Mouse (Mus musculus): ENCODE measurements around the gene Trpc4ap. TPM values are rescaled to one million over a fixed set of nuclear protein-coding genes. Genes with fewer than 3 reads are reported as not detected.

The Trpc4ap gene
- polyA plus RNA-seq, 1 experiment from 2014 or later, result 180 TPM

DNA sequence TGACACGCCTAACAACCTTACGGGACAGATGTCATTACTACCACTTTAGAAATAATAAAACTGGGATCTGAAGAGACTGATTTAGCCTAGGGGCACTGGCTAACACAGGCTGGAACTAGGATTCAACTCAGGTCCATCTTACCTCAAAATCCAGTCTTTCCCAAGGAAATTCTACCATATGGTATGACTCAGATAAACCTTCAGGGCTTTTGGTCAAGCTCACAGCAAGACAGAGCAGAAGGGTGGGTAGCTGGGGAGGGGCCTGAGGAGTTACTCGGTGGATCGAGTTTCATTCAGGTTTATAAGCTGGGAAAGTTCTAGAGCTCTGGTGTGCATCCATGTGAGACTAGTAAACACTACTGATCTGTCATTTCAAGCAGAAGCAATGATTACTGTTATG, 3.0 kb downstream of the Trpc4ap start:
- Histone ChIP-seq H3K4me2 (replicated peaks) (no peak overlapping the region), H3K27ac (replicated peaks) (no peak overlapping the region), H3K9me3 (no peaks in the 10 kb centered on the region), H3K27me3 (no peaks in the 10 kb centered on the region), H3K36me3 (peaks cover 7% of the 10 kb centered on the region; the same call in 1 of the 2 replicates), H3K4me3 (no peak overlapping the region), H3K4me1 (peaks cover 30% of the 10 kb centered on the region), H3K9ac (replicated peaks) (no peak overlapping the region)
- WGBS, result 86% methylated on average over 4 of the region's 4 CpGs
- no peak for ATAC-seq (replicated peaks)

DNA sequence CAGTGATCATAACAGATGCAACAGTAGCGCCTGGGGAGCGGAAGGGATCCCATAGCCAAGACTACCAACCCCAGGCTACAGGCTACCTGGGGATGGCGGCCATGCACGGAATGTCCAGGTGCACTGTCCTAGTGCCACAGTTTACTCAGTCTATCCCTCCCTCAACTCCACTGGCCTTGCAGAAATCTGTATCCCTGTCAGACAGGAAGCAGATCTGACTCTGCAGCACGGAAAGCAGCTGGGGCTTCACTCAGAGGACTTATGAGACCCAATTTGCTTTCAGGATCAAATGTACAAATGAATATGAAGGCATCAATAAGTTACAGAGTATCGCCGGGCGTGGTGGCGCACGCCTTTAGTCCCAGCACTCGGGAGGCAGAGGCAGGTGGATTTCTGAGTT, 4.4 kb downstream of the Trpc4ap start:
- no peaks in the 10 kb centered on the region for H3K9me3 ChIP-seq
- no peak overlapping the region for H3K4me2 ChIP-seq (replicated peaks)
- no peaks in the 10 kb centered on the region for H3K27me3 ChIP-seq
- H3K4me1 ChIP-seq, result peaks cover 30% of the 10 kb centered on the region
- no peak for ATAC-seq (replicated peaks)
- 98% methylated on average over 11 of the region's 11 CpGs for WGBS
- H3K36me3 ChIP-seq, result peaks cover 7% of the 10 kb centered on the region; the same call in 1 of the 2 replicates
- no peak overlapping the region for H3K27ac ChIP-seq (replicated peaks)
- no peak overlapping the region for H3K4me3 ChIP-seq
- H3K9ac ChIP-seq (replicated peaks), result no peak overlapping the region

DNA sequence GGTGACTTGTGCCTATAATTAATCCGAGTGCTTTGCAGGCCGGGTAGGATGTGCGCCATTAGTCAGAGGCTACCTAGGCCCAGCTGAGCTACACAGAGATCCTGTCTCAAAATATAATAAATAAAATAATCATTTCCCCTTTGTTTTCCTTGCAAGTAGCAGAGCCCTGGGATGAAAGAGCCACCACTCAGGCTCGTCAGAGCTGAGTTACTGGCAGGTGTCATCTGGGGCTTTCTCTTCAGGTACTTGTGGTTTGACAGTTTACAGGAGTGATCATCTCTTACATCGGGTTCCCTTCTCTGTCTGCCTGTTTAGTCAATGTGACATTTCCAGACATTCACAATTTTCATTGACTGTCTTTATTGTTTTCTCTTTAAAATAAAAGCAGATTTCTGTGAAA, 5.6 kb downstream of the Trpc4ap start:
- peaks cover 7% of the 10 kb centered on the region; the same call in 1 of the 2 replicates for H3K36me3 ChIP-seq
- no peaks in the 10 kb centered on the region for H3K27me3 ChIP-seq
- H3K4me3 ChIP-seq, result no peak overlapping the region
- H3K4me1 ChIP-seq, result peaks cover 30% of the 10 kb centered on the region
- H3K9me3 ChIP-seq, result no peaks in the 10 kb centered on the region
- no peak overlapping the region for H3K27ac ChIP-seq (replicated peaks)
- 86% methylated on average over 5 of the region's 5 CpGs for WGBS
- ATAC-seq (replicated peaks), result no peak
- H3K9ac ChIP-seq (replicated peaks), result no peak overlapping the region
- H3K4me2 ChIP-seq (replicated peaks), result no peak overlapping the region

DNA sequence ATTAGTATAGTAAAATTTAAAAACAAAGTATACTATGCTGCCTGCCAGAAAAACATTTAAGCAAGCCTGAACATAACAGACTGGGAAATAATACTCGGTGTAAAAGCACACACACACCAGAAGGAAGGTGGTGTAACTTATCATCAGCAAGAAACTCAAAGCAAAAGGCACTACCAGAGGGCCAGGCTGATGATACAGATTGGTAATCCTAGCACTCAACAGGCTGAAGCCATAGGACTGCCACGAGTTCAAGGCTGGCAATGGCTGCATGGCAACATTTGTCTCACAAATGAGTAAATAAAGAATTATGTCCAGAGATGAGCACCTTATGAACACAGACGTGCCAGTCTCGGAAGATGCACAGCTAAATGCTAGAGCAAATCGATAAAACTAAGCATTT, 8.4 kb downstream of the Trpc4ap start:
- Histone ChIP-seq H3K27ac (replicated peaks) (no peak overlapping the region), H3K27me3 (no peaks in the 10 kb centered on the region), H3K4me2 (replicated peaks) (no peak overlapping the region), H3K4me1 (peaks cover 4% of the 10 kb centered on the region; the same call in 1 of the 2 replicates), H3K4me3 (no peak overlapping the region), H3K9me3 (no peaks in the 10 kb centered on the region), H3K36me3 (peaks cover 7% of the 10 kb centered on the region; the same call in 1 of the 2 replicates), H3K9ac (replicated peaks) (no peak overlapping the region)
- WGBS, result 91% methylated on average over 5 of the region's 5 CpGs
- ATAC-seq (replicated peaks), result no peak

DNA sequence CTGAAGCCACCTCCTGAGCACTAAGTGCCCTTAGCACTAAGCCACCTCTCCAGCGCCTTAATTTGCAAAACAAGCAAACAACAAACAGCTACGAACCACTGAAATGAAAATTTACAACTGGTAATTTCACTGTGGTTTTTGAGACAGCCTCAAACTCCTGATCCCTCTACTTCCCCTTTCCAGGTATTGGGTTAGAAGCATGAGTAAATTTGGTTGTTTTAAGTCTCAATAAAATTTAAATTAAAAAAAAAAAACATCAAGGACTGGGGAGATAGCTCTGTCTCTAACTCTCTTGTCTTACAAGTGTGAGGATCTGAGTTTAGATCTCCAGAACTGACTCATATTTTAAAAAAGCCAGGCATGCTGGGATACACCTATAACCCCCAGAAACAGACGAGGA, 9.0 kb downstream of the Trpc4ap start:
- no peak overlapping the region for H3K27ac ChIP-seq (replicated peaks)
- no peaks in the 10 kb centered on the region for H3K27me3 ChIP-seq
- no peaks in the 10 kb centered on the region for H3K9me3 ChIP-seq
- 68% methylated on average over 3 of the region's 3 CpGs for WGBS
- peaks cover 7% of the 10 kb centered on the region; the same call in 1 of the 2 replicates for H3K36me3 ChIP-seq
- no peak for ATAC-seq (replicated peaks)
- no peak overlapping the region for H3K4me3 ChIP-seq
- H3K9ac ChIP-seq (replicated peaks), result no peak overlapping the region
- H3K4me1 ChIP-seq, result peaks cover 4% of the 10 kb centered on the region; the same call in 1 of the 2 replicates
- H3K4me2 ChIP-seq (replicated peaks), result no peak overlapping the region

DNA sequence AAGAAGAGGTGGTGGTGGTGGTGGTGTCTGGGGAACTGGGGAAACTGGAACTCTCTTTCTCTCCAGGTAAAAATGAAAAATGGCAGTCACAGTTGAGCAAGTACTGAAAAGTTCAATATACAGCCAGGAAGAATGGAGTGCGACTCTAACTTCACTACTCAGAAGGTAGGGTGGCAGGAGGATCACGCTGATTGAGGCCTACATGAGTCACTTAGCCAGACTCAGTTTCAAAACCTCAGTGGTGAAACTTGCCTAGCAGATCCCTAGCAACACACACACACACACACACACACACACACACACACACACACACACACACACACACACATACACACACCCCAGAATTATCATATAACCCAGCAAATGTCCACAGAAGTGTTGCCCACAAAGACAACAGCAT, 10.3 kb downstream of the Trpc4ap start:
- 98% methylated on average over 2 of the region's 2 CpGs for WGBS
- H3K36me3 ChIP-seq, result peaks cover 3% of the 10 kb centered on the region; the same call in 1 of the 2 replicates
- no peaks in the 10 kb centered on the region for H3K4me1 ChIP-seq
- no peak overlapping the region for H3K4me3 ChIP-seq
- no peak overlapping the region for H3K9ac ChIP-seq (replicated peaks)
- no peaks in the 10 kb centered on the region for H3K27me3 ChIP-seq
- no peaks in the 10 kb centered on the region for H3K9me3 ChIP-seq
- H3K27ac ChIP-seq (replicated peaks), result no peak overlapping the region
- no peak for ATAC-seq (replicated peaks)
- no peak overlapping the region for H3K4me2 ChIP-seq (replicated peaks)

DNA sequence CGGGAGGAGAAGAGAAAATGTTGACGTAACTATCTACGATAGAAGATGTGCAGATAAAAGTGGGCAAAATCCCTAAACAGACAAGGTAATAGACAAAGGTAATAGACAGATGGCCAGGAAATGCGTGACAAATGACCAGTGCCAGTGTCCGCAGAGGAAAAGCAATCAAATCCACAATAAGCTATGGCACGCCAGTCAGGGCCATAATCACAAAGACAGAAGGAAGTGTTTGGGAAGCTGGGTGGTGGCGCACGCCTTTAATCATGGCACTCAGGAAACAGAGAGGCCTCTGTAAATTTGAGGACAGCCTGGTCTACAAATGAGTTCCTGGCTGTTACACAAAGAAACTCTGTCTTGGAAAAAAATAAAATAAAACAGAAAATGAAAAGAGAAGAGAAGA, 11.0 kb downstream of the Trpc4ap start:
- Histone ChIP-seq H3K36me3 (peaks cover 3% of the 10 kb centered on the region; the same call in 1 of the 2 replicates), H3K9me3 (no peaks in the 10 kb centered on the region), H3K27ac (replicated peaks) (no peak overlapping the region), H3K4me2 (replicated peaks) (no peak overlapping the region), H3K4me1 (no peaks in the 10 kb centered on the region), H3K9ac (replicated peaks) (no peak overlapping the region), H3K27me3 (no peaks in the 10 kb centered on the region), H3K4me3 (no peak overlapping the region)
- WGBS, result 82% methylated on average over 8 of the region's 8 CpGs
- no peak for ATAC-seq (replicated peaks)

DNA sequence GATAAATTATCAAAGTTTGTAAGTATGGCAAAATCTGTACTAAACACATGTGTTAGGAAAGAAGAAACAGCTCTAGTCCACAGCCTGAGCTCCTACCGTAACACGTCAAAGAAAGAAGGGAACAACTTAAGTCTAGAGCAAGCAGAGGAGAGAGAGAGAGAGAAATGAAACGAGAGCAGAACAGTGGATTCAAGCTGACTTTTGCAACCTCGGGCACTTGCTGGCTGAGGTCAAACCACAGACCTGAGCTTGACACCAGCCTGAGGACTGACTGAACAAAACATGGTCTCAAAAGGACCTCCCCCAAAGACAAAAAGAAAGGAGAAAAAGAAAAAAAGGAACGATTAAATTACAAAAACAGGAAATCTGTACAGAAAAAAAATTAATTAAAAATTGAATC, 11.6 kb downstream of the Trpc4ap start:
- no peaks in the 10 kb centered on the region for H3K4me1 ChIP-seq
- ATAC-seq (replicated peaks), result no peak
- H3K36me3 ChIP-seq, result peaks cover 1% of the 10 kb centered on the region; the same call in 1 of the 2 replicates
- H3K27me3 ChIP-seq, result no peaks in the 10 kb centered on the region
- H3K4me2 ChIP-seq (replicated peaks), result no peak overlapping the region
- H3K9ac ChIP-seq (replicated peaks), result no peak overlapping the region
- no peak overlapping the region for H3K27ac ChIP-seq (replicated peaks)
- H3K4me3 ChIP-seq, result no peak overlapping the region
- WGBS, result 79% methylated on average over 5 of the region's 5 CpGs
- no peaks in the 10 kb centered on the region for H3K9me3 ChIP-seq

DNA sequence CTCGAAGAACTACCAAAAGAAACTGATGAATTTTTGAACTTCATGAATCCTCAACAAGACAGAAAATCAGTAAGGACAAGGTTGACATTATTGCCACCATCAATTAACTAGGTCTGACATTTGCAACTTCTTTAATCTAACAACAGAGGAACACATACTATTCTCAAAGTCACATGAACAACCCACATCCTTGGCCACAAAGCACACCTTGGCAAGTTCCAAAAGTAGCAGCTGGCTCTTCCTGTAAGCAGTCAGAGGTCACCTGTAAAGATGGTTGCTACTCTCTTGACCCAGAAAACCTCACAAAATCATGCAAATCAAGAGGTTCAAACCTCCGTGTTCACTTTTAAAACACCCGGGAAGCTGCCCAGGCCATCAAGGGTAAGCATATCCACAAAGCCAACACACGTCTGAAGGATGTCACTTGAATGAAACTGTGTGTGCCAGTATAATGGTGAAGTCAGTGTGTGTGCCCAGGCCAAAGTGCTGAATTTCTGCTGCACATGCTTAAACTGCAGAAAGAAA, 12.5 kb downstream of the Trpc4ap start:
- Histone ChIP-seq H3K27me3 (no peaks in the 10 kb centered on the region), H3K4me2 (replicated peaks) (no peak overlapping the region), H3K4me1 (no peaks in the 10 kb centered on the region), H3K9me3 (no peaks in the 10 kb centered on the region), H3K4me3 (no peak overlapping the region), H3K36me3 (no peaks in the 10 kb centered on the region), H3K27ac (replicated peaks) (no peak overlapping the region), H3K9ac (replicated peaks) (no peak overlapping the region)
- no peak for ATAC-seq (replicated peaks)
- 95% methylated on average over 4 of the region's 4 CpGs for WGBS

DNA sequence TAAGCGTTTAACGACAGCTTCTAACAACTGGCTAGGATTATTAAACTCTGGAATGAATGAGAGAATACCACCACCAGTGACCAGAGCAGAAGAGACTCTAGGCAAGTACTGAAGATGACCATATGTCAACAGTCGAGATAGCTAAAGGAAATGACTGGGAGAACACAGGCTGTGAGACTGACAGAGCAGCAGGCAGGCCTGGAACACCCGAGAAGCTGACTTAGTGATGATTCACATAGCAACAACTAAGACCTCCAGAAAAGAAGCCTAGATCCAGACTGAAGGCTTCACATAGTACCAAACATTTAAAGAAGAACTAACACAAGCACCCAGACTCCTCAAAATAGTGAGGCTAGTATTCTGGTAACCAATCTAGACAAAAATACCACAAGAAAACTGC, 17.1 kb downstream of the Trpc4ap start:
- H3K4me3 ChIP-seq, result no peak overlapping the region
- no peaks in the 10 kb centered on the region for H3K27me3 ChIP-seq
- no peak overlapping the region for H3K4me2 ChIP-seq (replicated peaks)
- H3K9me3 ChIP-seq, result no peaks in the 10 kb centered on the region
- peaks cover 23% of the 10 kb centered on the region for H3K36me3 ChIP-seq
- H3K9ac ChIP-seq (replicated peaks), result no peak overlapping the region
- no peaks in the 10 kb centered on the region for H3K4me1 ChIP-seq
- ATAC-seq (replicated peaks), result no peak
- H3K27ac ChIP-seq (replicated peaks), result no peak overlapping the region
- 77% methylated on average over 4 of the region's 4 CpGs for whole genome bisulfite sequencing

DNA sequence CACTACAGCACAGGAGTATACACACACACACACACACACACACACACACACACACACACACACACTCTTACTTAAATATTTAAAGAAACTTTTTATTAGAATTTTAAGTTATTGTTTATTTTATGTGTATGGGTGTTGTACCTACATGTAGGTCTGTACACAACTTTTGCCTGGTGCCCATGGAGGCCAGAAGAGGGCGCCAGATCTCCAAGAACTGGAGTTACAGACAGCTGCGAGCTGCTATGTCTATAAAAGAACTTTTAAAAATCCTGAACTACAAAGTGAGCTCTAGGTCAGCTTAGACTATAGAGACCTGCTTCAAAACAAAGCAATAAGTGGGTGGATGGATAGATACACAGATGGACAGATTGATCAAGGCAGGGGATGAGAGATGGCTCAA, 18.6 kb downstream of the Trpc4ap start:
- Histone ChIP-seq H3K9me3 (no peaks in the 10 kb centered on the region), H3K36me3 (peaks cover 26% of the 10 kb centered on the region), H3K27ac (replicated peaks) (no peak overlapping the region), H3K4me1 (no peaks in the 10 kb centered on the region), H3K4me2 (replicated peaks) (no peak overlapping the region), H3K9ac (replicated peaks) (no peak overlapping the region), H3K4me3 (no peak overlapping the region), H3K27me3 (no peaks in the 10 kb centered on the region)
- WGBS, result 25% methylated on average over 2 of the region's 2 CpGs
- ATAC-seq (replicated peaks), result no peak

DNA sequence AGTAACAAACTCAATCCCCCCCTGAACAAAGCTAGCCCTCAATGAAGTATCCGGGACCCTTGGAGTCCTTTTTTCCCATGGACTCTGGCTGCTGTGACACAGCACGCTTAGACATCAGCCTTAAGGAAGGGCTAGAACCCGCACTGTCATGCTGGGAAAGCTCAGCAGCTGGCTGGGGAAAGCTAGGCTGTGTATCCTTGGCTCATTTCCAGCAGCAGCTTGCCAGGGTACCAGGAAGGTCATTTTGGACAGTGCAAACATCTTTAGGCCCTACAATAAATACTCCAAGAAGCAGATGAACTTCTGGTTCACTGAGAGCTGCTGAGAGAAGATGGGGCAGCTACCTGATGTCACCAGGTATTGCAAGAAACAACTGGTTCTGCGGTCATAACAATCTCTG, 20.9 kb downstream of the Trpc4ap start:
- no peak overlapping the region for H3K4me2 ChIP-seq (replicated peaks)
- peaks cover 44% of the 10 kb centered on the region for H3K36me3 ChIP-seq
- 89% methylated on average over 4 of the region's 4 CpGs for WGBS
- H3K9ac ChIP-seq (replicated peaks), result no peak overlapping the region
- no peak for ATAC-seq (replicated peaks)
- no peak overlapping the region for H3K4me3 ChIP-seq
- no peaks in the 10 kb centered on the region for H3K27me3 ChIP-seq
- H3K4me1 ChIP-seq, result no peaks in the 10 kb centered on the region
- H3K27ac ChIP-seq (replicated peaks), result no peak overlapping the region
- no peaks in the 10 kb centered on the region for H3K9me3 ChIP-seq

DNA sequence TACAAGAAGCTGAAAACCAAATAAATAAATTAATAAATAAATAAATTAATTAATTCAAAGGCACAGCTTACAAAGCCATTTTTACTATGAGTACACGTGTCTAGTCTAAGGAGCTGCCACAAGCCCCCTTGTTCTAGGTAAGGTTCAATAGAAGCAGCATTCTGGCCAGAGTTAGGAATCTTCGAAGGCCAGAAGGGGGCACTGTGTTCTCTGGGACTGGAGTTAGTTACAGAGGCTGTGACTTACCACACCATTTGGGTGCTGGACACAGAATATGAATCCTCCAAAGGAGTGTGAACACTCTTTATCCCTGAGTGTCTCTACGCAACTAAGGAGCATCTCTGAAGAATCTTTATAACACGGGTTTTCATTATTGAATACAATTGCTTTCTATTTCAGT, 23.7 kb downstream of the Trpc4ap start:
- no peak overlapping the region for H3K27ac ChIP-seq (replicated peaks)
- H3K4me1 ChIP-seq, result no peaks in the 10 kb centered on the region
- H3K36me3 ChIP-seq, result peaks cover 72% of the 10 kb centered on the region
- H3K4me3 ChIP-seq, result no peak overlapping the region
- H3K9ac ChIP-seq (replicated peaks), result no peak overlapping the region
- ATAC-seq (replicated peaks), result no peak
- no peaks in the 10 kb centered on the region for H3K9me3 ChIP-seq
- H3K4me2 ChIP-seq (replicated peaks), result no peak overlapping the region
- WGBS, result 82% methylated on average over 4 of the region's 4 CpGs
- H3K27me3 ChIP-seq, result no peaks in the 10 kb centered on the region
